Mouse (Mus musculus): ENCODE results near the gene Msh6. TPM values are rescaled to one million over a fixed set of nuclear protein-coding genes. Genes with fewer than 3 reads are reported as not detected.
"Not testable (repeated sequence)": the region's sequence is repeated elsewhere in the genome, so short reads cannot be mapped to it uniquely, and the experiment has no call there.

Msh6 gene
- polyA plus RNA-seq, 1 experiment from 2014 or later, result 11.7 TPM

- H3K4me1 ChIP-seq (ENCODE audit: insufficient read depth), result no peaks in the 10 kb centered on the region
- ATAC-seq (no peak), DNase-seq (no peak)
- no peak overlapping the region for H3K4me2 ChIP-seq (ENCODE audit: low read depth, low read length)
- H3K9ac ChIP-seq (replicated peaks), result no peak overlapping the region
- 72% methylated on average over 12 of the region's 12 CpGs for WGBS (ENCODE audit: insufficient replicate concordance)
- H3K9me3 ChIP-seq (ENCODE audit: low read length), result no peaks in the 10 kb centered on the region; the same call in 1 of the 2 replicates
- no peak overlapping the region for H3K27ac ChIP-seq (ENCODE audit: low read depth)
- no peak for TF ChIP-seq CTCF (IDR thresholded peaks at IDR 0.05; ENCODE audit: low read depth)
- TF ChIP-seq EP300 (IDR thresholded peaks at IDR 0.05; ENCODE audit: low read depth), result no peak
- no peak overlapping the region for H3K4me3 ChIP-seq (ENCODE audit: low read depth, low read length)
- H3K27me3 ChIP-seq (ENCODE audit: insufficient read depth, low read length), result no peaks in the 10 kb centered on the region
- no peaks in the 10 kb centered on the region for H3K36me3 ChIP-seq (replicated peaks; ENCODE audit: insufficient read depth, low read length)
Measured at GRCm38 (mm10) chr17:87957096-87957840, 17.6 kb upstream of the Msh6 start.

DNA sequence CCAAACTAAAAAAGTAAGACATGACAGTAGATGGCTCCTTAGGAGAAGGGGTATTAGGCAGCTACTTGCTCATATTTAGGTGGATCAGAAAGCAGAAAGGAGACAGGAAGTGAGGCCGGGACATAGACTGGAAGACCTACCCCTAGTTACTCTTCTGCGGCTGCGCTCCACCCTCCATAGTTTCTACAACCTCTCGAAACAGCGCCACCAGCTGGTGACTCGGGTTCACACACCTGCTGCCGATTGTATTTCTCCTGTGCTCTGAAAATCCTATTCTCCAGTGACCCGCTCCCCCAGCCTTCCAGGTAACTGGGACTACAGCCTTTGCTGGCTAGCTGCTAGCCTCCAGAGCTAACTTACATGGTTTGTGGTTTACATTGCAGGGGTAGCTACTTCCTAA, 16.6 kb upstream of the Msh6 start:
- no peak overlapping the region for H3K4me3 ChIP-seq (ENCODE audit: low read depth, low read length)
- no peak overlapping the region for H3K9ac ChIP-seq (replicated peaks)
- DNase-seq (no peak), ATAC-seq (no peak)
- no peaks in the 10 kb centered on the region for H3K27me3 ChIP-seq (ENCODE audit: insufficient read depth, low read length)
- H3K36me3 ChIP-seq (replicated peaks; ENCODE audit: insufficient read depth, low read length), result no peaks in the 10 kb centered on the region
- no peak overlapping the region for H3K4me2 ChIP-seq (ENCODE audit: low read depth, low read length)
- WGBS (ENCODE audit: insufficient replicate concordance), result 62% methylated on average over 8 of the region's 8 CpGs
- no peaks in the 10 kb centered on the region for H3K4me1 ChIP-seq (ENCODE audit: insufficient read depth)
- H3K27ac ChIP-seq (ENCODE audit: low read depth), result no peak overlapping the region
- peak; percentile 36 for TF ChIP-seq CTCF (IDR thresholded peaks at IDR 0.05; ENCODE audit: low read depth)
- no peak for TF ChIP-seq EP300 (IDR thresholded peaks at IDR 0.05; ENCODE audit: low read depth)
- no peaks in the 10 kb centered on the region; the same call in 1 of the 2 replicates for H3K9me3 ChIP-seq (ENCODE audit: low read length)

DNA sequence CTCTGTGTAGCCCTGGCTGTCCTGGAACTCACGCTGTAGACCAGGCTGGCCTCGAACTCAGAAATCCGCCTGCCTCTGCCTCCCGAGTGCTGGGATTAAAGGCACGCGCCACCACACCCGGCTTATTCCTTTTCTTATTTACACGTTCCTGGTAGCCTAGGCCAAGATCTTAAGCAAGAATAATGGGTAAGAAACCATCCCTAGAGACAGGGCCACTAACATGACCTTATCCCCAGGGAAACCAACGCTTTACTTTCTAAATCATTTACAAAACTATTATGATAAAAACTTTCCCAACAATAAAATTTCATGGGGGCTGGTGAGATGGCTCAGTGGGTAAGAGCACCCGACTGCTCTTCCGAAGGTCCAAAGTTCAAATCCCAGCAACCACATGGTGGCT, 15.5 kb upstream of the Msh6 start:
- ATAC-seq; H3K4me2 ChIP-seq (ENCODE audit: low read depth, low read length); H3K9me3 ChIP-seq (ENCODE audit: low read length); H3K36me3 ChIP-seq (replicated peaks; ENCODE audit: insufficient read depth, low read length); DNase-seq; H3K4me1 ChIP-seq (ENCODE audit: insufficient read depth); H3K27ac ChIP-seq (ENCODE audit: low read depth); H3K9ac ChIP-seq (replicated peaks); H3K27me3 ChIP-seq (ENCODE audit: insufficient read depth, low read length); H3K4me3 ChIP-seq (ENCODE audit: low read depth, low read length): not testable (repeated sequence)
- WGBS (ENCODE audit: insufficient replicate concordance), result 83% methylated on average over 11 of the region's 11 CpGs

DNA sequence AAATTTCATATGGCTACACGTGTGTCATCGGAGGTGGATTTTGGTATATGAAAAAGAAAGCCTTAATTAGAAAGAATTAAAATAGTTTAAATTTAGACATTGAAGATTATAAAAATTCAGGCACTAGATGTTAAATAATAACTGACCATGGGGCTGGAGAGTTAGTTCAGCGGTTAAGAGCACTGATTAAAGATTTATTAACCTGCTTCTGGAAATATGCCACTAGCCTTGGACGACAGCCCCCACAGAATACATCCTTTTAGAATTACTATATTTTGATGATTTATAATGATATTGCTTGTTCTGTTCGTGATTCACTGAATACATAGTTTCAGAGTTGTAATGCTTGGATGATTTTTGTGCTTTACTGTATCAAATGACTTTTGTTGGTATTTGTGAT, 14.9 kb upstream of the Msh6 start:
- not testable (repeated sequence) for H3K27ac ChIP-seq (ENCODE audit: low read depth); H3K4me3 ChIP-seq (ENCODE audit: low read depth, low read length); H3K9me3 ChIP-seq (ENCODE audit: low read length); H3K36me3 ChIP-seq (replicated peaks; ENCODE audit: insufficient read depth, low read length); H3K27me3 ChIP-seq (ENCODE audit: insufficient read depth, low read length); H3K4me2 ChIP-seq (ENCODE audit: low read depth, low read length); ATAC-seq; H3K4me1 ChIP-seq (ENCODE audit: insufficient read depth); DNase-seq; H3K9ac ChIP-seq (replicated peaks)
- WGBS (ENCODE audit: insufficient replicate concordance), result 76% methylated on average over 5 of the region's 5 CpGs

- Histone ChIP-seq H3K4me2 (ENCODE audit: low read depth, low read length) (no peak overlapping the region), H3K27ac (ENCODE audit: low read depth) (no peak overlapping the region), H3K27me3 (ENCODE audit: insufficient read depth, low read length) (no peaks in the 10 kb centered on the region), H3K36me3 (replicated peaks; ENCODE audit: insufficient read depth, low read length) (no peaks in the 10 kb centered on the region), H3K9ac (replicated peaks) (no peak overlapping the region), H3K4me1 (ENCODE audit: insufficient read depth) (no peaks in the 10 kb centered on the region), H3K4me3 (ENCODE audit: low read depth, low read length) (no peak overlapping the region), H3K9me3 (ENCODE audit: low read length) (peaks cover 2% of the 10 kb centered on the region; the same call in 1 of the 2 replicates)
- no peak for DNase-seq
- ATAC-seq, result no peak
- 87% methylated on average over 13 of the region's 14 CpGs for WGBS (ENCODE audit: insufficient replicate concordance)
- TF ChIP-seq CTCF (IDR thresholded peaks at IDR 0.05; ENCODE audit: low read depth) (no peak), EP300 (IDR thresholded peaks at IDR 0.05; ENCODE audit: low read depth) (no peak)
Measured at GRCm38 (mm10) chr17:87963081-87964075, 11.5 kb upstream of the Msh6 start.

DNA sequence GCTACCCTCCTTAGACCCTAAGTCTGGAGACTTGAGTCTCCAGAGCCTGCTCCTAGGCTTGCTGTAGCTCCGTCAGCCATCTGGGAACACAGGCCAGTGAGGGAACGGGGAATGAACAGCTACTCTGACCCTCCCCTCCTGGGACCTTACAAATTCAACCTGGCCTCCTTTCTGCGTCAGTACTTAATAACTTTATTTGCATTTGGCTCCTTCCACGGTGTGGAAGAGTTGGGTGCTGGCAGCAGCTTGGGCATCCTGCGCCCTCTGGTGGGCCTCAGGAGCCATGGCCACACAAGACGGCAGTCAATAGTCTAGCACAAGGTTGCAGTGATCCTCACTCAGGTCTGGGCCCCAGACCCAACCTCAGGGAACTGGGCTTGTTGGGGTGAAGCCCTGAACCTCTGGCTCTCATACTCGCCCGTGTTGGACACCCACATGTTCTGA, 6.4 kb upstream of the Msh6 start:
- not testable (repeated sequence) for H3K36me3 ChIP-seq (replicated peaks; ENCODE audit: insufficient read depth, low read length); H3K9ac ChIP-seq (replicated peaks); H3K27me3 ChIP-seq (ENCODE audit: insufficient read depth, low read length); H3K4me1 ChIP-seq (ENCODE audit: insufficient read depth); H3K4me3 ChIP-seq (ENCODE audit: low read depth, low read length); H3K27ac ChIP-seq (ENCODE audit: low read depth); H3K9me3 ChIP-seq (ENCODE audit: low read length); DNase-seq; H3K4me2 ChIP-seq (ENCODE audit: low read depth, low read length)
- 0 out of 2 replicates have a peak, but pooled peaks have one; percentile 8 for TF ChIP-seq CTCF (IDR thresholded peaks at IDR 0.05; ENCODE audit: low read depth)
- peak; percentile 76 for ATAC-seq
- 50% methylated on average over 6 of the region's 8 CpGs for WGBS (ENCODE audit: insufficient replicate concordance)

GRCm38 (mm10) chr17:87971696-87972591, 2.9 kb upstream of the Msh6 start:
- peak overlapping the region; percentile 40; the same call in 1 of the 2 replicates for H3K27ac ChIP-seq (ENCODE audit: low read depth)
- H3K9ac ChIP-seq (replicated peaks); DNase-seq; ATAC-seq; H3K9me3 ChIP-seq (ENCODE audit: low read length); H3K4me2 ChIP-seq (ENCODE audit: low read depth, low read length); H3K27me3 ChIP-seq (ENCODE audit: insufficient read depth, low read length); H3K4me3 ChIP-seq (ENCODE audit: low read depth, low read length); H3K4me1 ChIP-seq (ENCODE audit: insufficient read depth); H3K36me3 ChIP-seq (replicated peaks; ENCODE audit: insufficient read depth, low read length): not testable (repeated sequence)
- WGBS (ENCODE audit: insufficient replicate concordance), result 63% methylated on average over 15 of the region's 15 CpGs

All from liver, postnatal 0 days (tissue).